8 mouse cellular contexts compared by ENCODE assay signal in genomic region chr1:52955102-52955501, GRCm38 (mm10).
A peak's percentile ranks its signal among the peaks of the same experiment; 100 is the strongest.
DNase-seq lines count a peak whose midpoint lies in the region; ATAC-seq and TF ChIP-seq lines count a peak whose summit lies in the region.

No protein-coding gene starts in this region.

- WGBS in forebrain, postnatal 0 days = 37% methylated on average over 6 of the region's 6 CpGs
- WGBS in forebrain, embryonic 10.5 days = 42% methylated on average over 6 of the region's 6 CpGs
- WGBS in midbrain, embryonic 11.5 days = 39% methylated on average over 6 of the region's 6 CpGs
- 33% methylated on average over 6 of the region's 6 CpGs for WGBS in midbrain, embryonic 16.5 days

- TF ChIP-seq POLR2A in bone marrow macrophage, adult 2 months (IDR thresholded peaks at IDR 0.05; ENCODE audit: borderline replicate concordance, low read depth, low read length) = no peak

- no peaks in the 10 kb centered on the region for H3K9me3 ChIP-seq in forebrain, postnatal 0 days (ENCODE audit: low read length)
- H3K9me3 ChIP-seq in forebrain, embryonic 10.5 days = no peaks in the 10 kb centered on the region
- no peaks in the 10 kb centered on the region for H3K9me3 ChIP-seq in midbrain, embryonic 11.5 days (ENCODE audit: control insufficient read depth, low read length)
- no peaks in the 10 kb centered on the region for H3K9me3 ChIP-seq in midbrain, embryonic 16.5 days (replicated peaks; ENCODE audit: control insufficient read depth, low read length, poor library complexity, severe bottlenecking)

- no peak overlapping the region for H3K4me3 ChIP-seq in forebrain, postnatal 0 days (ENCODE audit: low read depth, low read length)
- H3K4me3 ChIP-seq in forebrain, embryonic 10.5 days = no peak overlapping the region
- H3K4me3 ChIP-seq in midbrain, embryonic 11.5 days (ENCODE audit: low read depth, low read length) = no peak overlapping the region
- no peak overlapping the region for H3K4me3 ChIP-seq in midbrain, embryonic 16.5 days (ENCODE audit: low read depth, low read length)
- no peak overlapping the region for H3K4me3 ChIP-seq in bone marrow macrophage, adult 2 months (ENCODE audit: insufficient read depth, low read length)

- H3K27ac ChIP-seq in forebrain, postnatal 0 days (ENCODE audit: low read depth, low read length) = no peak overlapping the region
- H3K27ac ChIP-seq in forebrain, embryonic 10.5 days = no peak overlapping the region
- H3K27ac ChIP-seq in midbrain, embryonic 11.5 days (ENCODE audit: low read depth, low read length) = no peak overlapping the region
- no peak overlapping the region for H3K27ac ChIP-seq in midbrain, embryonic 16.5 days (ENCODE audit: low read length)
- H3K27ac ChIP-seq in bone marrow macrophage, adult 2 months (ENCODE audit: insufficient read depth, low read depth, low read length) = no peak overlapping the region

- peak; percentile 48 for TF ChIP-seq CTCF in forebrain, postnatal 0 days (IDR thresholded peaks at IDR 0.05; ENCODE audit: low read depth)
- peak; percentile 57 for TF ChIP-seq CTCF in bone marrow macrophage, adult 2 months (IDR thresholded peaks at IDR 0.05; ENCODE audit: low read depth, low read length)

- H3K4me1 ChIP-seq in forebrain, postnatal 0 days (ENCODE audit: insufficient read depth) = 0 out of 2 replicates have a peak, but pooled peaks cover 5% of the 10 kb centered on the region
- peaks cover 20% of the 10 kb centered on the region for H3K4me1 ChIP-seq in forebrain, embryonic 10.5 days
- peaks cover 13% of the 10 kb centered on the region for H3K4me1 ChIP-seq in midbrain, embryonic 11.5 days (ENCODE audit: control insufficient read depth, insufficient read depth, low read length)
- peaks cover 12% of the 10 kb centered on the region for H3K4me1 ChIP-seq in midbrain, embryonic 16.5 days (ENCODE audit: control insufficient read depth, insufficient read depth, low read length)
- H3K4me1 ChIP-seq in bone marrow macrophage, adult 2 months (ENCODE audit: control insufficient read depth, insufficient read depth, low read length) = peaks cover 15% of the 10 kb centered on the region

- no peak overlapping the region for H3K4me2 ChIP-seq in forebrain, postnatal 0 days (ENCODE audit: low read depth)
- H3K4me2 ChIP-seq in midbrain, embryonic 11.5 days = no peak overlapping the region
- H3K4me2 ChIP-seq in midbrain, embryonic 16.5 days (ENCODE audit: low read length) = no peak overlapping the region

- ATAC-seq in forebrain, postnatal 0 days = no peak
- no peak for ATAC-seq in midbrain, embryonic 11.5 days (ENCODE audit: low FRiP score)
- ATAC-seq in midbrain, embryonic 16.5 days = no peak

- H3K36me3 ChIP-seq in forebrain, postnatal 0 days (ENCODE audit: insufficient read depth) = no peaks in the 10 kb centered on the region
- H3K36me3 ChIP-seq in forebrain, embryonic 10.5 days (replicated peaks) = no peaks in the 10 kb centered on the region
- no peaks in the 10 kb centered on the region for H3K36me3 ChIP-seq in midbrain, embryonic 11.5 days (ENCODE audit: control insufficient read depth, insufficient read depth, low read length)
- no peaks in the 10 kb centered on the region for H3K36me3 ChIP-seq in midbrain, embryonic 16.5 days (ENCODE audit: control insufficient read depth, insufficient read depth, low read length)

- H3K27me3 ChIP-seq in forebrain, postnatal 0 days (ENCODE audit: insufficient read depth, low read length) = no peaks in the 10 kb centered on the region
- H3K27me3 ChIP-seq in forebrain, embryonic 10.5 days (ENCODE audit: poor library complexity, severe bottlenecking) = peaks cover 38% of the 10 kb centered on the region
- 0 out of 2 replicates have a peak, but pooled peaks cover 2% of the 10 kb centered on the region for H3K27me3 ChIP-seq in midbrain, embryonic 11.5 days (ENCODE audit: control insufficient read depth, insufficient read depth, low read length)
- no peaks in the 10 kb centered on the region for H3K27me3 ChIP-seq in midbrain, embryonic 16.5 days (ENCODE audit: control insufficient read depth, insufficient read depth, low read depth, low read length)

- DNase-seq in forebrain, postnatal 0 days = no peak
- no peak for DNase-seq in forebrain, embryonic 10.5 days (ENCODE audit: extremely low spot score, low spot score)
- DNase-seq in midbrain, embryonic 11.5 days (ENCODE audit: low spot score, missing footprints) = peak; percentile 83
- DNase-seq in heart, postnatal 4 days = peak; percentile 51
- peak; percentile 19 for DNase-seq in lung, postnatal 25 days (ENCODE audit: low spot score)
- DNase-seq in thymus, postnatal 14 days = peak; percentile 61

- H3K9ac ChIP-seq in forebrain, postnatal 0 days = no peak overlapping the region
- H3K9ac ChIP-seq in midbrain, embryonic 11.5 days (ENCODE audit: low read length) = no peak overlapping the region
- H3K9ac ChIP-seq in midbrain, embryonic 16.5 days (ENCODE audit: low read depth, low read length) = no peak overlapping the region

Comparison
In these comparisons a context has a peak if more than half of its experiments do, and no peak if none do; other contexts are left out.
1. DNase-seq: peak in midbrain, embryonic 11.5 days (single experiment), heart, postnatal 4 days (single experiment), lung, postnatal 25 days (single experiment) and thymus, postnatal 14 days (single experiment); none in forebrain, postnatal 0 days (single experiment) and forebrain, embryonic 10.5 days (single experiment).